Mouse (Mus musculus) E14TG2a.4 (cell line): ENCODE measurements at regions not wholly inside any gene's neighbourhood (a gene's known extent, or its start where the extent isn't known, plus 50 kb on each side); places are given as distances from the start of the nearest gene placed in this dataset.

Experiments
- H3K27me3 ChIP-seq: 2 replicates; pipeline ENCODE4 v1.6.1; 2014; ENCODE audit warnings: low read length, control low read depth; ENCODE audit not compliant: insufficient read depth
- H3K36me3 ChIP-seq: 2 replicates; pipeline ENCODE4 v1.6.1; 2014; ENCODE audit warnings: low read length, control low read depth; ENCODE audit not compliant: insufficient read depth
- H3K4me1 ChIP-seq: replicated peaks from 2 replicates; pipeline ENCODE4 v1.6.1; 2014; ENCODE audit warnings: low read depth, low read length, control low read depth
- H3K4me3 ChIP-seq: replicated peaks from 2 replicates; pipeline ENCODE4 v1.5.1; 2014; ENCODE audit warnings: mild to moderate bottlenecking, low read length
- H3K9me3 ChIP-seq: 2 replicates; pipeline ENCODE4 v1.6.1; 2014; ENCODE audit warnings: low read length, control low read depth
- CTCF ChIP-seq: conservative IDR thresholded peaks from 2 replicates; pipeline ENCODE4 v1.5.1; 2014; ENCODE audit warnings: low read length
- NANOG ChIP-seq: IDR thresholded peaks from 2 replicates; pipeline ENCODE4 v1.6.1; 2014; ENCODE audit warnings: borderline replicate concordance, low read length, mixed read lengths
- POU5F1 ChIP-seq: IDR thresholded peaks from 2 replicates; pipeline ENCODE4 v1.6.1; 2014; ENCODE audit warnings: low read length, borderline replicate concordance

DNA sequence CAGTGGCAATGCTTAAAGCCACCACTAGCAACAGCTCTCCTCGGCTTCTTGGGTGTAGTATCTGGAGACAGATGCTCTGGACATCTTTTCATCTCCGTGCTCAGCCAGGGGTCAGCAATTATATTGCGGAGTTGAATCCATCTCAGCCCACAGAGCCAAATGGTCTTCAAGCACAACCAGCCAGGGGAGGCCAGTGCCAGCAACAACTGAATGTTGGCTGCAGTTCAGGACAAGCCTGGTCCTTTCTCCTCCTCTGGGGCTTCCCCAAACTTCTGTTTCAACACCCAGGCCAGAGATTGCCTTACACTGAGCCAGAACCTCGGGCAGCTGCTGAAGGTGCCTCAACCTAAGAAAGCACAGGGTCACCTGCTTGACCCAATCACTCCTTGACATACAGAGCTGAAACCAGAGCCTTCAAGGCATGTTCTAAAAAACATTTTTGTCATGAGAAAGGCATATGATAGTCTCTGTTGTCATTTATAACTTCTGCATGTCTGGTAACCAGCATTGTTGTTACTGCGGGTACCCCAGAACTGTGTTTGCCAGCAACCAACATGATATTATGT lies 169.9 kb upstream of the Lef1 start:
- no peaks in the 10 kb centered on the region for H3K9me3 ChIP-seq
- peaks cover under 1% of the 10 kb centered on the region; the same call in 1 of the 2 replicates for H3K4me1 ChIP-seq
- H3K27me3 ChIP-seq, result peaks cover 37% of the 10 kb centered on the region
- no peak overlapping the region for H3K4me3 ChIP-seq
- no peaks in the 10 kb centered on the region for H3K36me3 ChIP-seq
- no peak for TF ChIP-seq NANOG
- no peak for TF ChIP-seq CTCF
- no peak for TF ChIP-seq POU5F1

DNA sequence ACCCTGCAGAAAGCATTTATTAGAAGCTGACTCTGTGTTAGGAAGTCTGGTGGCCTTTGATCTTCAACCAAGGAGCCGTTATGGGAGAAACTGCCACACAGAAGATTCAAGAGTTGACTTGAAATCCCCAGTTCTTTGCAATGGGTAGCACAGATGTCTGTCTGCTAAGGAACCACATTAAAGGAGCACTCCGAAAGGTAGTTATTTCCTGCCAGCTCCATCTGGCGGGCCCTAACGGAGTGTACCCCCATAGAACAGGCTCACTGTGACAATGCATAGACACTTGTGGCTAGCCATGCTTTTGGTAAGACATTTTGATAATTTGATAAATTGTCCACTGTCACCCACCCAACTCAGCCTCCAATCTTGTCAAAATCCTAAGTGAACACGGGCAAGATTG lies 173.3 kb upstream of the Lef1 start:
- no peak for TF ChIP-seq CTCF
- no peak for TF ChIP-seq POU5F1
- TF ChIP-seq NANOG, result no peak
- H3K36me3 ChIP-seq, result no peaks in the 10 kb centered on the region
- H3K9me3 ChIP-seq, result no peaks in the 10 kb centered on the region
- H3K27me3 ChIP-seq, result peaks cover 32% of the 10 kb centered on the region
- no peaks in the 10 kb centered on the region for H3K4me1 ChIP-seq
- no peak overlapping the region for H3K4me3 ChIP-seq

- TF ChIP-seq POU5F1 (no peak), CTCF (no peak), NANOG (no peak)
- Histone ChIP-seq H3K27me3 (peaks cover 32% of the 10 kb centered on the region), H3K9me3 (no peaks in the 10 kb centered on the region), H3K4me3 (no peak overlapping the region), H3K36me3 (no peaks in the 10 kb centered on the region), H3K4me1 (no peaks in the 10 kb centered on the region)
These were observed 173.9 kb upstream of the Lef1 start for GRCm38 (mm10) chr3:130936336-130936735.

DNA sequence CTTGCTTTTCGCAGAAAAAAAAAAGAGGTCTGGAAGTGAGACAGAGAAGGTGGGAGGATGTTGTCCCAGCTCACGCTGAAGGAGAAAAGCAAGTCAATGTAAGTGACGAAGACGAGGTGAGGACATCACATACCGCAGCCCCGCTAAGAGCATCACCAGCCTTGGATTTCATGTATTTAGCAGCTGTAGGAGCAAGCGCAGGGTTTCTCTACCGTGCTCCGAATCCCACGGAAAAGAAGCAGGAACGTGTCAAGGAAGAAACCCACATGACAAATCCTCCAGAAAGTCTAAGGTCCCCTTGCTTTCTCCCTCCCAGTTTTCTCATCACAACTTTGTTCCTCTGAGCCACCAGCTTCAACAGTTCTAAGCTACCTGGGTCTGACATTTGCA lies 174.3 kb upstream of the Lef1 start:
- H3K4me3 ChIP-seq, result no peak overlapping the region
- peaks cover 32% of the 10 kb centered on the region for H3K27me3 ChIP-seq
- TF ChIP-seq CTCF, result no peak
- TF ChIP-seq NANOG, result no peak
- TF ChIP-seq POU5F1, result no peak
- H3K36me3 ChIP-seq, result no peaks in the 10 kb centered on the region
- H3K9me3 ChIP-seq, result no peaks in the 10 kb centered on the region
- no peaks in the 10 kb centered on the region for H3K4me1 ChIP-seq

DNA sequence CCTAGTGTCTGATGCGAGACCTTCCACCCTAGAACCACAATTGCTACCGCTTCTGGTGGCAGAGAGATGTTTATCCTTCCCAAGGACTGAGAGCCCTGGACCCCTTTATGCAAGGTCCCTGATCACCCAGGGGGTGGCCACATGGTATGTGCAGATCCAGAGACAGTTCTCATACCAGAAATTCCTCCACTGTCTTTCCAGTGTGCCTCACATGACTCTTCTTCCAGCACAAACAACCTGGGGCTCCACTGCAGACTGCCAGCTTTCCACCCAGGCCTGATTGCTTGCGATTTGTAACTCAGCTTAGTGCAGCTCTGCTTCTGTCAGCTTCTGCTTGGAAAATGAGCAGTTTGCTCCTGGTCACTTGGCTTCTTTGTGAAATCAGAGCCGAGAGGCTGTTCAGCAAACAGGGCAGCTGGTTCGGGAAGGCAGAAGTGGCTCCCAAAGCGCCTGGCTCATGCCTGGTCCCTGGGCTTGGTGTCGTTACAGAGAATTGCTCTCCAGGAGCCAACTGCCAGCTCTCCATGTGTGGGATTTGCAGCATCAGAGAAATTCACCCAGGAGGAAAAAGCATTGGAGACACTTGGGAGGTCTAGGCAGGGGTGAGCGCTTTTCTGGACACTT lies 174.9 kb upstream of the Lef1 start:
- TF ChIP-seq POU5F1, result no peak
- TF ChIP-seq NANOG, result no peak
- TF ChIP-seq CTCF, result no peak
- Histone ChIP-seq H3K4me1 (no peaks in the 10 kb centered on the region), H3K9me3 (peaks cover under 1% of the 10 kb centered on the region; the same call in 1 of the 2 replicates), H3K36me3 (no peaks in the 10 kb centered on the region), H3K27me3 (peaks cover 32% of the 10 kb centered on the region), H3K4me3 (no peak overlapping the region)

DNA sequence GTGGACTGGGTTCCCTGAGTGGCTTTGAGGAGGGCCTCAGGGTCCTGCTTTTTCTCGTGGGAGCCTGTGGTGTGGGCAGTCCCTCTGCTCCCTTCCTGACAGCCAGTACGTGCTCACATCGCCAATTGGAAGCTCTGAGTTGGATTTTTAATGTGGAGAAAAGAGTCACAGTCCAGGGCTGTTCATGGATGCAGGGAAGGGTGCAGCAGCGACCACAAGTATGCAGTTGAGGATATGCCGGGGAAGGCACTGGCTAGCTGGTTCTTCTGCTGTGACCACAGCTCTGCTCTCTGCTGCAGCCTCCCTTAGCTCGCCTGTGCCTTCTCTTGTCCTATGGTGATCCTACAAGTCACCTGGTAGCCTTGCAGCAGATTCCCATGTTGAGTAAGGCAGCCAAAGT lies 177.5 kb upstream of the Lef1 start:
- no peaks in the 10 kb centered on the region for H3K4me1 ChIP-seq
- H3K36me3 ChIP-seq, result no peaks in the 10 kb centered on the region
- peaks cover 22% of the 10 kb centered on the region for H3K27me3 ChIP-seq
- H3K4me3 ChIP-seq, result no peak overlapping the region
- peaks cover 6% of the 10 kb centered on the region; the same call in 1 of the 2 replicates for H3K9me3 ChIP-seq
- TF ChIP-seq POU5F1 (no peak), CTCF (no peak), NANOG (no peak)

DNA sequence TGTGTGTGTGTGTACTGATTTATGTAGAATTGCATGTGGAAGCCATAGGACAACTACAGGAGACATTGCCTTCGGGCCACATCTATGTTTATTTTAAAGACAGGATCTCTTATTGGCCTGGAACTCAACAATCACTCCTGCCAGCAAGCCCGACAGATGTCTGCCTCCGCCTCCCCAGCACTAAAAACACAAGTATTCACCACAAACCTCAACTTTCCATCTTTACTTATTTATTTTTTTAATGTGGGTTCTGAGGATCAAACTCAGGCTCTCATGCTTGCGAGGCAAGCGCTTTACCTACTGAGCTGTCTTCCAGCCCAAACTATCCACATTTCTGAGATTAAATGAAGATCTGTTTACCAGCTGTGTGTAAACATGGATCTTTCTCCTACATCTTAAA lies 178.0 kb upstream of the Lef1 start:
- Histone ChIP-seq H3K27me3 (peaks cover 23% of the 10 kb centered on the region), H3K36me3 (no peaks in the 10 kb centered on the region), H3K4me3 (no peak overlapping the region), H3K9me3 (peaks cover 6% of the 10 kb centered on the region; the same call in 1 of the 2 replicates), H3K4me1 (no peaks in the 10 kb centered on the region)
- TF ChIP-seq POU5F1 (no peak), CTCF (no peak), NANOG (no peak)

DNA sequence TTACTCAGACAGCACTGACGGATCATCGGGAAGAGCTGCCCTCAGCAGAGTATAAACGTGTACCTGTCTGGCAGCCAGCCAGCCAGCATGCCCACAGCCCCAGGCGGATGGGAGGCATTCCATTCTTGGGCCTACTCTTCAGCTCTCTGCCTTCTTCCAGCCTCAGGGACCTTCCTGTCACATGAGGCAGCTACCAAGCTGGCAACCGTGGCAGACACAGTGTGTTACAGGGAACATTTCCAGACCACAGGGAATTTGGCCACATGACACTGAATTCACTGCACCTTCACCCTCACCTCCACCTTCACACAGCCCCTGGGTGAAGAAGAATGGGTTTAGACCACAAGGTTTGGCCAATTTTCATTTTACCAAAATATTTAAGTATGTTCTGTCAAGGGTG lies 185.3 kb upstream of the Lef1 start:
- no peak overlapping the region for H3K4me3 ChIP-seq
- peaks cover 21% of the 10 kb centered on the region for H3K9me3 ChIP-seq
- H3K4me1 ChIP-seq, result no peaks in the 10 kb centered on the region
- no peaks in the 10 kb centered on the region for H3K36me3 ChIP-seq
- H3K27me3 ChIP-seq, result peaks cover 27% of the 10 kb centered on the region
- TF ChIP-seq NANOG, result no peak
- no peak for TF ChIP-seq CTCF
- no peak for TF ChIP-seq POU5F1

DNA sequence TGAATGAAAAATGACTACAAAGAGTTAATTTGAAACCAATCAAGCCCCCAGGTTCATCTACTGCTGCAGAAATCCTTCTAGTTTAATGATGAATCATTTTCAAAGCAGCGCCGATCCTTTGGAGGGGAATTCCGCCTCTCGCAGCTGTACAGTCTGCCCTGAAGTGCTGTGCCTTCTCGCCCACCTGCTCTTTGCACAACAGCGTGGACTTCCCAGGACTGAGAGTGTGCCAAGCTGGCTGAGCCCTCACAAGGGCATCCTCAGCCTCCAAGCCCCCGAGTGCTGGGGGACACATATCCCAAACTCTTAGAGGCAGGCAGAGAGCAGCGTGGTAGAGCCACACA lies 186.7 kb upstream of the Lef1 start:
- Histone ChIP-seq H3K4me3 (no peak overlapping the region), H3K27me3 (peaks cover 27% of the 10 kb centered on the region), H3K9me3 (peaks cover 23% of the 10 kb centered on the region), H3K36me3 (no peaks in the 10 kb centered on the region), H3K4me1 (no peaks in the 10 kb centered on the region)
- TF ChIP-seq CTCF (no peak), POU5F1 (no peak), NANOG (no peak)
